Mouse (Mus musculus): ENCODE results near the gene Nps.
"Not testable (repeated sequence)": the region's sequence is repeated elsewhere in the genome, so short reads cannot be mapped to it uniquely, and the experiment has no call there.

Nps gene

GRCm38 (mm10) chr7:135258053-135258753, at the start of gene Nps:
Gene Nps (plus strand): TSS chr7:135258703.
- DNase-seq = not testable (repeated sequence)

- DNase-seq = no peak
Measured at GRCm38 (mm10) chr7:135208947-135209567, 49.4 kb upstream of the Nps start.

GRCm38 (mm10) chr7:135210296-135210695, 48.2 kb upstream of the Nps start:
- no peak for DNase-seq

- DNase-seq = no peak
Measured at GRCm38 (mm10) chr7:135210831-135211230, 47.7 kb upstream of the Nps start.

GRCm38 (mm10) chr7:135212505-135212904, 46.0 kb upstream of the Nps start:
- peak; percentile 82 for DNase-seq

- DNase-seq = no peak
Measured at GRCm38 (mm10) chr7:135221475-135221874, 37.0 kb upstream of the Nps start.

- no peak for DNase-seq
Measured at GRCm38 (mm10) chr7:135226021-135226420, 32.5 kb upstream of the Nps start.

GRCm38 (mm10) chr7:135237152-135237551, 21.4 kb upstream of the Nps start:
- DNase-seq = peak; percentile 70

GRCm38 (mm10) chr7:135239441-135239840, 19.1 kb upstream of the Nps start:
- DNase-seq = no peak

GRCm38 (mm10) chr7:135240006-135240405, 18.5 kb upstream of the Nps start:
- peak; percentile 17 for DNase-seq

- DNase-seq = peak; percentile 64
Measured at GRCm38 (mm10) chr7:135240636-135241035, 17.9 kb upstream of the Nps start.

- no peak for DNase-seq
Measured at GRCm38 (mm10) chr7:135244171-135244880, 14.2 kb upstream of the Nps start.

- no peak for DNase-seq
Measured at GRCm38 (mm10) chr7:135246386-135246785, 12.1 kb upstream of the Nps start.

- no peak for DNase-seq
Measured at GRCm38 (mm10) chr7:135253249-135253648, 5.3 kb upstream of the Nps start.

- DNase-seq = no peak
Measured at GRCm38 (mm10) chr7:135254423-135254822, 4.1 kb upstream of the Nps start.

GRCm38 (mm10) chr7:135271011-135271410, 12.5 kb downstream of the Nps start:
- no peak for DNase-seq

GRCm38 (mm10) chr7:135283212-135283611, 24.7 kb downstream of the Nps start:
- DNase-seq = no peak

- no peak for DNase-seq
Measured at GRCm38 (mm10) chr7:135289976-135290375, 31.5 kb downstream of the Nps start.

GRCm38 (mm10) chr7:135291646-135292236, 33.2 kb downstream of the Nps start:
- DNase-seq = no peak

GRCm38 (mm10) chr7:135294498-135294897, 36.0 kb downstream of the Nps start:
- no peak for DNase-seq

- DNase-seq = no peak
Measured at GRCm38 (mm10) chr7:135304496-135304895, 46.0 kb downstream of the Nps start.

Data from kidney, postnatal 10 days (tissue).